Mouse (Mus musculus): Measurements from ENCODE around the gene Kifc3. TPM values are rescaled to one million over a fixed set of nuclear protein-coding genes. Genes with fewer than 3 reads are reported as not detected.
"Not testable (repeated sequence)": the region's sequence is repeated elsewhere in the genome, so short reads cannot be mapped to it uniquely, and the experiment has no call there.

Kifc3 gene
- 5.3 and 6.8 TPM in 2 replicates for polyA plus RNA-seq (2015; fragmentation: Nextera tagmentation; extraction: Ambion mirVana)

DNA sequence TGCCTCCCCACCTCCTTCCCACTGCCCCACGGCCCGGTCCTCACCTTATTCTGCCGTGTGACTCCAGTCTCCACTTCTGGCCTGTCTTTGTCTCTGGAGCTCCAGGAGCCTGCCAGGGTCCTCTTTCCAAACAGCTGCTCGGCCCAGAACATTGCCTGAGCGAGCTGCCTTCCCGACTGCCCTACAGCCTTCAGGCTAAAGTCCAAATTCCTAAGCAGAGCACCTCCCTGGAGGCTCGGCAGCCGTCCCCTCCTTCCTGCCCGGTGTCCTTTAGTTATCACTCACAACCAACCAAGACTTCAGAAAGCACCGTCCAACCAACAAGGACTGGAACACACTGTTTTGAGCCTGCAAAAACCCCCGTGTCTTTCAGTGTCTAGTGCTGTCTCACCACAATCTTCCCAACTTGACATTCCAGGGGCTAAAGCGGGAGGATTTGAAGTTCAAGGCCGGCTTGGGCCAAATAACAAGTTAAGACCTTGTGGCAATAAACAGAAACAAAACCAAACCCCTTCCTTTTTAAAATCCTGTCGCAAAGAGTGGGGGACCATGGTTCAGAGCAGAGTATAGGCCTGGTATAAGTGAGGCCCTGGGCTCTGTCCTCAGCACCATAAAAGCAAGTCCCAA is at the start of gene Kifc3:
Kifc3 (minus strand) TSS at position 164 of the 627 bp plus-strand sequence.
- ATAC-seq (ENCODE audit: insufficient read depth): no peak
- no peak within 1 kb of the TSS for H3K4me2 ChIP-seq
- 0 out of 2 replicates have a peak, but pooled peaks cover 4% of the 10 kb centered on the region for H3K4me1 ChIP-seq (replicated peaks)
- H3K27me3 ChIP-seq: no peaks in the 10 kb centered on the region
- H3K9me3 ChIP-seq (replicated peaks): no peaks in the 10 kb centered on the region
- no peak within 1 kb of the TSS for H3K4me3 ChIP-seq (replicated peaks)
- no peaks in the 10 kb centered on the region for H3K36me3 ChIP-seq (replicated peaks)
- no peak within 1 kb of the TSS for H3K27ac ChIP-seq (replicated peaks)
- 63% methylated on average over 14 of the region's 14 CpGs for WGBS (ENCODE audit: insufficient replicate concordance)
- no peak within 1 kb of the TSS for H3K9ac ChIP-seq

DNA sequence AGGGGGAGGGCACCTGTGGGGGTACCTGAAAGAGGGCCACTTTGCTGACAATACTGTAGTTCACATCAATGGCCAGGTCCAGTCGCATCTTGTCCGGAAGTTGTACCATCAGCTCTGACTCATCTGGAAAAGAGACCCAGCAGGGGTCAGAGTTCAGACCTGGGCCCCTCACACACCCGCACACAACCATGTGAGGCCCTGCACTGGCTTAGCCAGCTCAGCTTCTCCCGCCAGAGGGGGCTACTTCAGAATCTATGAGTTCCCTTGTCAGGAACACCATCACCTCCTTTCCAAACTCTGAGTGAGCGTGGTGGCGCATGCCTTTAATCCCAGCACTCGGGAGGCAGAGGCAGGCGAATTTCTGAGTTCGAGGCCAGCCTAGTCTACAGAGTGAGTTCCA is 49.4 kb upstream of the Kifc3 start:
- Histone ChIP-seq H3K9ac (no peak overlapping the region), H3K9me3 (replicated peaks) (no peaks in the 10 kb centered on the region), H3K4me2 (no peak overlapping the region), H3K27me3 (no peaks in the 10 kb centered on the region), H3K27ac (replicated peaks) (no peak overlapping the region), H3K4me3 (replicated peaks) (no peak overlapping the region), H3K4me1 (replicated peaks) (peaks cover 4% of the 10 kb centered on the region; the same call in 1 of the 2 replicates), H3K36me3 (replicated peaks) (no peaks in the 10 kb centered on the region)
- WGBS (ENCODE audit: insufficient replicate concordance): 52% methylated on average over 9 of the region's 9 CpGs
- no peak for ATAC-seq (ENCODE audit: insufficient read depth)

DNA sequence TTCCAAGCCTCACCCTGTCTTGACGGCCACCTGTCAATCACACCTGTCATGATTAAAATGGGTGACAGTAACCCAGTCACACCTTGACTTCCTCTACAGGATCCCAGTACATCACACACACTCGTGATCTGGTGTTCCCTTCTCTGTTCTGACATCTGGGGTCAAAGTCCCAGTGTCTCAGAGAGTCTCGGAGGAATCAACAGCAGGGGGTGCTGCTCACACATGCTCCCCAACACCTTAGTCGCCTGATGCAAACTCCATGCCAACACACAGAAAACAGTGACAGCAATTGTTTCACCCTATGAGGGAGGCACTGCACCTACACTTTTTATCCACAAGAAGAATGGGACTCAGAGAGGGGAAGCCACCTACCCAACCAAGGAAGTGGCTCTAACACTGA is 47.2 kb upstream of the Kifc3 start:
- no peak overlapping the region for H3K9ac ChIP-seq
- WGBS (ENCODE audit: insufficient replicate concordance): 36% methylated on average over 4 of the region's 4 CpGs
- H3K27ac ChIP-seq (replicated peaks): no peak overlapping the region
- H3K4me3 ChIP-seq (replicated peaks): no peak overlapping the region
- no peaks in the 10 kb centered on the region for H3K36me3 ChIP-seq (replicated peaks)
- H3K4me2 ChIP-seq: no peak overlapping the region
- no peaks in the 10 kb centered on the region for H3K9me3 ChIP-seq (replicated peaks)
- H3K27me3 ChIP-seq: no peaks in the 10 kb centered on the region
- peaks cover 5% of the 10 kb centered on the region; the same call in 1 of the 2 replicates for H3K4me1 ChIP-seq (replicated peaks)
- ATAC-seq (ENCODE audit: insufficient read depth): no peak

DNA sequence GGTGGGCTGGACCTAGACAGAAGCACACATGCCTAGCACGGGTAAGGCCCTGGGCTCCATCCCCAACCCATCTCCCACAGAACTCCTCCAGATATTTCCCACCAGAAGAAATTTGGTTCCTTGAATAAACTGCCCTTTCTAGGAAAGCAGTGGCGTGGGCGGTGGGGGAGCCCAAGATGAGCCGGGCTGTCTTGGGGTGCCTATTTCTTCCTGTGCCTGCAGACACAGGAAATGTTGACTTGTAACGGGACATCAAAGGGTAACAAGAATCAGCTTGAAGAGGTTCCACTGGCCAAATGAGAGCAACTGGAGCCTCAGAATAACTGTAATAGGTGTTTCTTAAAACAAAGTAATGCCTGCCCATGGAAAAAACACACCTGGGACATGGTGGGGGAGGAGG is 44.7 kb upstream of the Kifc3 start:
- H3K27me3 ChIP-seq: no peaks in the 10 kb centered on the region
- H3K9me3 ChIP-seq (replicated peaks): no peaks in the 10 kb centered on the region
- H3K4me1 ChIP-seq (replicated peaks): 0 out of 2 replicates have a peak, but pooled peaks cover 10% of the 10 kb centered on the region
- no peaks in the 10 kb centered on the region for H3K36me3 ChIP-seq (replicated peaks)
- H3K4me3 ChIP-seq (replicated peaks): no peak overlapping the region
- ATAC-seq (ENCODE audit: insufficient read depth): no peak
- H3K27ac ChIP-seq (replicated peaks): no peak overlapping the region
- 55% methylated on average over 5 of the region's 5 CpGs for WGBS (ENCODE audit: insufficient replicate concordance)
- no peak overlapping the region for H3K4me2 ChIP-seq
- H3K9ac ChIP-seq: no peak overlapping the region

DNA sequence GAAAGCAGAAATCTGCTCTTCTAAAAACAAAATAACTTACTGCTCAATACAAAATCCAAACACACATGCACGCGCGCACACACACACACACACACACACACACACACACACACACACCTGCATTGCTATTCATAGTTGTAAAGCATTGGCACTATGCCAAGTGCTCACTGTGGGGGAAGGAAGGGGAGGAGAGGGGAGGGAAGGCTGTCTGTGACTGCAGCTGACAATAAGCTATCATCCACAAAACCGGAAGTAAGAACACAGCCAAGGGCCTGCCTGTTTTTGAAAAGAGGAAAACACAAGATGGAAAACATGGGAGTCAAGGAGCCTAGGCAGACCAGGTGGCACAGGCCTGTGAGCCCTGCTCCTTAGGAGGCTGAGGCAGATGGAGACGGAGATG is 42.6 kb upstream of the Kifc3 start:
- H3K4me3 ChIP-seq (replicated peaks): no peak overlapping the region

DNA sequence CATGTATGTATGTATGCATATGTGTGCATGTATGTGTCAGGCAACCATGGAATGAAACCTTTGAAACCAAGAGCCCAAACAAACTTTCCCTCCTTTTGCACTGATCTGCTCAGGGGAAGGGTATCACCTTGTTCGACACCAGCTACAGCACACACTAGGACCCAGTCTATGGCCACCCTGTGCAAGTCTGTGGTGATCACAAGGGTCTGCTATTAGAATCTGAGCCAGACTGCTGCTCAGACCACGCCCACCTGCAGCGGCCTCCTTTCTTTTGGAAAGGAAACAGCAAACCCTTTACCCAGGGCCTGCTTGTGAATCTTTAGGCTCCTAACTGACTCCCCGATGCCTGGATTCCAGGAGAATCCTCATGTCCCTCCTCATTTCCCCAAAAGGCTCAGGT is 41.2 kb upstream of the Kifc3 start:
- Histone ChIP-seq H3K4me2 (no peak overlapping the region), H3K9me3 (replicated peaks) (no peaks in the 10 kb centered on the region), H3K27me3 (no peaks in the 10 kb centered on the region), H3K27ac (replicated peaks) (no peak overlapping the region), H3K36me3 (replicated peaks) (no peaks in the 10 kb centered on the region), H3K4me1 (replicated peaks) (0 out of 2 replicates have a peak, but pooled peaks cover 13% of the 10 kb centered on the region), H3K9ac (no peak overlapping the region), H3K4me3 (replicated peaks) (no peak overlapping the region)
- ATAC-seq (ENCODE audit: insufficient read depth): no peak
- 52% methylated on average over 4 of the region's 4 CpGs for WGBS (ENCODE audit: insufficient replicate concordance)

More for the DNA sequence above, 42.6 kb upstream of the Kifc3 start:
- no peak overlapping the region for H3K27ac ChIP-seq (replicated peaks)
- H3K9ac ChIP-seq: no peak overlapping the region
- no peaks in the 10 kb centered on the region for H3K27me3 ChIP-seq
- no peaks in the 10 kb centered on the region for H3K9me3 ChIP-seq (replicated peaks)
- no peak overlapping the region for H3K4me2 ChIP-seq
- H3K36me3 ChIP-seq (replicated peaks): no peaks in the 10 kb centered on the region
- H3K4me1 ChIP-seq (replicated peaks): 0 out of 2 replicates have a peak, but pooled peaks cover 13% of the 10 kb centered on the region
- 68% methylated on average over 5 of the region's 5 CpGs for WGBS (ENCODE audit: insufficient replicate concordance)
- ATAC-seq (ENCODE audit: insufficient read depth): no peak

DNA sequence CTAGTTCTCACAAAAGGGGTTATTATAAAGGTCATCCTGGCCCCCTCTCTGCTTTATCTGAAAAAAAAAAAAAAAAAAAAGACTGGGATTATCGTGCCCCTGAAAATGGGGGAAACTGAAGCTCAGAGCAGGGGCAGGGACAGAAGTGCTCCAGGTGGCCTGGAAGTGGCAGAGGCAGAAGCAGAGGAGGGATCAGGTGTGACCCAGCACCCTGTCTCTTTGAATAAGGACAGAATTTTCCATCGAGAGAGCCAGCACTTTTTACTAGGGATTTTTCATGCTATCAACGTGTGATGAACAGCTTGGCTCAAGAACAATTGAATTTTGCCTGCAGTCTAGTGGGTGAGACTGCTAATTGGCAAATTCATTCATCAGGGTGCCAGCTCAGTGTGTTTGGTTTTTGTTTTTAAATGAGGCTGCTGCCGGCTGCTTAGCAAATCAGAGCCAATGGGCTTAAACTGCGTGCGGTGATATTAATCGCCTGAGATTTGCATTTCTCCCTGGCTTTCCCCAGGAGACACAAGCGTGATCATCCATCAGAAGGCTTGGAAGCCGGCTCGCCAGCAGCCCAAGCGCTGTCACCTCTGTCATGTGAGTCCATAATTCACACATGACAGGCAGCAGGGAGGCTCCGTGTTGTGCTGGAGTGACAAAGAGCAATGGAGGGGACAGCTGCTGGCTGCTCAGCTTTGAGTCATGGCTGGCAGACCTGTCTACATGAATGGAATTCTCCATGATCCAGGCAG is 40.4 kb upstream of the Kifc3 start:
- H3K36me3 ChIP-seq (replicated peaks): no peaks in the 10 kb centered on the region
- H3K9me3 ChIP-seq (replicated peaks): no peaks in the 10 kb centered on the region
- H3K27ac ChIP-seq (replicated peaks): no peak overlapping the region
- 0 out of 2 replicates have a peak, but pooled peaks cover 13% of the 10 kb centered on the region for H3K4me1 ChIP-seq (replicated peaks)
- no peak overlapping the region for H3K9ac ChIP-seq
- WGBS (ENCODE audit: insufficient replicate concordance): 54% methylated on average over 12 of the region's 12 CpGs
- no peaks in the 10 kb centered on the region for H3K27me3 ChIP-seq
- no peak overlapping the region for H3K4me3 ChIP-seq (replicated peaks)
- ATAC-seq (ENCODE audit: insufficient read depth): no peak
- H3K4me2 ChIP-seq: no peak overlapping the region

DNA sequence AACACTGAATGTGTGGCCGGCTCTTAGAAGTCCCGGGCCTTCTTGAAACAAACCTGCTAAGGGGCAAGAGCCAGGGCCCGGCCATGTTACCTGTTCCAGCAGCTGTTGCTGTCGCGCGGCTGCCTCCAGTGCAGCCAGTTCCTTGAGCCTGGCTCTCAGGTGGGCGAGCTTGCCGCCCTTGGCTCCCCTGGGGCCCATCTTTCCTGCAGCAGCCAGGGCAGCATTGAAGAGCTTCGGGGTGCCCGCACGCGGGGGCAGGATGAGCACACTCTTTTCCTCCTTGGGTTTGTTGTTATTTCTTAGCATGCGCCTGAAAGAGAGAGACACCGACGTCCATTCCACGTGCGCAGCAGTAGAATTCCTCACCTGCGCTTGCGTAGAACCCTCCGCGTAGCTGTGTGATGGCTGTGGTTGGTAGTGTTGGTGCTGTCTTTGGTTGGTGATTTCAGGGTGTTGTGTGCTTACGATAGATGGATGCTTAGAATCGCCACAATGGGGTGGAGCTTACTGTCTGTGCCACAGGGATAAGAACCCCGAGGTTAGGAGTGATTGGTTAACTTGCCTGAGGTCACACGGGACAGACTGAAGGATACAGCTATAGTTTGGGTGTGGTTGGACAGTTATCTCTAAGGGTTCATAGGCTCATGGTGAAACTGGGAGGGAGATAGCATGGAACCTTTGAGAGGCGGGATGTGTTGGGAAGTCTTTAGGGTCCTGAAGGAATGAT is 39.6 kb upstream of the Kifc3 start:
- H3K4me3 ChIP-seq (replicated peaks): no peak overlapping the region
- 69% methylated on average over 26 of the region's 26 CpGs for WGBS (ENCODE audit: insufficient replicate concordance)
- H3K36me3 ChIP-seq (replicated peaks): no peaks in the 10 kb centered on the region
- H3K4me2 ChIP-seq: no peak overlapping the region
- H3K4me1 ChIP-seq (replicated peaks): 0 out of 2 replicates have a peak, but pooled peaks cover 13% of the 10 kb centered on the region
- no peak for ATAC-seq (ENCODE audit: insufficient read depth)
- no peaks in the 10 kb centered on the region for H3K27me3 ChIP-seq
- no peaks in the 10 kb centered on the region for H3K9me3 ChIP-seq (replicated peaks)
- no peak overlapping the region for H3K9ac ChIP-seq
- no peak overlapping the region for H3K27ac ChIP-seq (replicated peaks)

DNA sequence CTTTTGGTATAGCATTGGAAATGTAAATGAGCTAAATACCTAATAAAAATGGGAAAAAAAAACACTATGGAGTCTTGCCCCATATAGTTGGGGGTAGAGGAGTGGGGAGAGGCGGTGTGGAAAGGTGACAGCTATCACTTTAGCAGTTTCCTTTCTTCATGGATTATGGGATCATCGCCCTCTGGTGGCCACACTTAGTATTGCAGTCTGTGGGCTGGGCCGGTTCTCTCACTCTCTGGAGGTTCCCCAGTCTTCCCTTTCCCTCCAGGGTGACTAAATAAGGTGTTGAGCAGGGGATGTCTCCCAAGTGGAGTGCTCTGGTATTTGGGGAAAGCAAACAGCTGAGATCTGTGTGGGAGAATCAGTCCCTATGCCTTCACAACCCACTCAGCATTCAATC is 33.1 kb upstream of the Kifc3 start:
- Histone ChIP-seq H3K36me3 (replicated peaks) (no peaks in the 10 kb centered on the region), H3K4me2 (no peak overlapping the region), H3K27ac (replicated peaks) (no peak overlapping the region), H3K9ac (no peak overlapping the region), H3K9me3 (replicated peaks) (no peaks in the 10 kb centered on the region), H3K27me3 (no peaks in the 10 kb centered on the region), H3K4me1 (replicated peaks) (no peaks in the 10 kb centered on the region; the same call in 1 of the 2 replicates), H3K4me3 (replicated peaks) (no peak overlapping the region)
- WGBS (ENCODE audit: insufficient replicate concordance): 6% methylated on average over 3 of the region's 3 CpGs
- no peak for ATAC-seq (ENCODE audit: insufficient read depth)

DNA sequence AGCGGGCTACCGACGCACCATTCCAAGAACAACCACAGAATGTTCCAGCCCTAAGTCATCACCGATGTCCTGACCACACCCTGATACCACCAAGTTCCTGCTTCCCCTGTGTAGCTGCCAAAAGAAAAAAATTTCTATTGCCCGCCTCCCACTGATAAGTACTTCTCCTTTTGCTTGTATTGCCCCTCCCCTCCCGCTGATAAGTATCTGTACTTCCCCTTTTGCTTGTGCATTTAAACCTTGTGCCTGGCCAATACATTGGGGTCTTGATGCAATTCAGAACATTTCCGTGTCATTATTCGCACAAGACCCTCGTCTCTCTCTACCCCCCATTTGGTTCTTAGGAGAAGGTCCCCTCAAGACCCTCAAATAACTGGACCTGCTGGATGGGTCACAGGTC is 27.5 kb upstream of the Kifc3 start:
- WGBS (ENCODE audit: insufficient replicate concordance): 63% methylated on average over 9 of the region's 9 CpGs
- ATAC-seq (ENCODE audit: insufficient read depth): not testable (repeated sequence)

DNA sequence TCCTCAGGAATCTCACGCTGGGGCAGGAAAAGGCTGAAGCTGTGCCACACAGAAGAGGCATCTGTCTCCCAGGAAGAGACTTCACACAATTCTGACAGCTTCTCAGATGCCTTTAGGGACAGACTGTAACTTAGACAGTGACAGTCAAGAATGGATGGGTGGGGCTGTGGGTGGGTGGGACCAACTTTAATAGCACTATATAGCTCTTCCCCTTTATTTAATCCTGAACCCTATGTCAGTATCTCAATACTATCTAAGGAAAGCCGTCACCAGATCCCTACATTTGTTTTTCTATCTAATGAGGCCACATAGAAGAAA is 24.5 kb upstream of the Kifc3 start:
- ATAC-seq (ENCODE audit: insufficient read depth): no peak
- 42% methylated on average over 2 of the region's 2 CpGs for WGBS (ENCODE audit: insufficient replicate concordance)
- H3K36me3 ChIP-seq (replicated peaks): no peaks in the 10 kb centered on the region

More for the DNA sequence above, 27.5 kb upstream of the Kifc3 start:
- not testable (repeated sequence) for H3K27ac ChIP-seq (replicated peaks); H3K36me3 ChIP-seq (replicated peaks); H3K9me3 ChIP-seq (replicated peaks); H3K4me1 ChIP-seq (replicated peaks); H3K9ac ChIP-seq; H3K27me3 ChIP-seq; H3K4me3 ChIP-seq (replicated peaks); H3K4me2 ChIP-seq

More for the DNA sequence above, 24.5 kb upstream of the Kifc3 start:
- H3K4me1 ChIP-seq (replicated peaks): no peaks in the 10 kb centered on the region; the same call in 1 of the 2 replicates
- no peaks in the 10 kb centered on the region for H3K27me3 ChIP-seq
- no peak overlapping the region for H3K4me2 ChIP-seq
- no peak overlapping the region for H3K9ac ChIP-seq
- no peak overlapping the region for H3K27ac ChIP-seq (replicated peaks)
- H3K9me3 ChIP-seq (replicated peaks): no peaks in the 10 kb centered on the region
- no peak overlapping the region for H3K4me3 ChIP-seq (replicated peaks)
